Mouse (Mus musculus) liver, embryonic 11.5 days (tissue): Measurements from ENCODE around the gene Apbb2. TPM values are rescaled to one million over a fixed set of nuclear protein-coding genes. Genes with fewer than 3 reads are reported as not detected.

Experiments used
- ATAC-seq: fragments of 200-750 bp; cut with Nextera tagmentation; replicated peaks from 2 replicates; pipeline ENCODE4 v1.8.0; 2017; ENCODE audit warnings: moderate number of reproducible peaks, mild to moderate bottlenecking, moderate TSS enrichment, moderate library complexity; ENCODE audit not compliant: low FRiP score
- DNase-seq: peaks from one replicate; pipeline ENCODE4 v3.0.0-alpha.2; 2017; ENCODE audit warnings: low spot score
- H3K27ac ChIP-seq: fragments of 300-500 bp; sonication (generic); 2 replicates; pipeline ENCODE4 v1.5.1; 2014; ENCODE audit warnings: mild to moderate bottlenecking, low read depth, low read length, control low read depth
- H3K27me3 ChIP-seq: fragments of 300-500 bp; sonication (generic); replicated peaks from 2 replicates; pipeline ENCODE4 v1.6.1; 2014; ENCODE audit warnings: low read length, mixed read lengths; ENCODE audit not compliant: control insufficient read depth, insufficient read depth
- H3K36me3 ChIP-seq: fragments of 300-500 bp; sonication (generic); 2 replicates; pipeline ENCODE4 v1.6.1; 2014; ENCODE audit warnings: mild to moderate bottlenecking, low read length, moderate library complexity, mixed read lengths; ENCODE audit not compliant: control insufficient read depth, insufficient read depth
- H3K4me1 ChIP-seq: fragments of 300-500 bp; sonication (generic); replicated peaks from 2 replicates; pipeline ENCODE4 v1.6.1; 2014; ENCODE audit warnings: low read length, mixed read lengths; ENCODE audit not compliant: control insufficient read depth, insufficient read depth
- H3K4me2 ChIP-seq: fragments of 300-500 bp; sonication (generic); 2 replicates; pipeline ENCODE4 v1.6.1; 2014; ENCODE audit warnings: mild to moderate bottlenecking, control low read depth, moderate library complexity
- H3K4me3 ChIP-seq: fragments of 300-500 bp; sonication (generic); 2 replicates; pipeline ENCODE4 v1.5.1; 2014; ENCODE audit warnings: low read depth, low read length, control low read depth
- H3K9ac ChIP-seq: fragments of 300-500 bp; sonication (generic); 2 replicates; pipeline ENCODE4 v1.6.1; 2014; ENCODE audit warnings: low read depth, low read length, control low read depth
- H3K9me3 ChIP-seq: fragments of 300-500 bp; sonication (generic); 2 replicates; pipeline ENCODE4 v1.6.1; 2016; ENCODE audit warnings: low read length, inconsistent platforms, mixed read lengths; ENCODE audit not compliant: control insufficient read depth
- WGBS: fragments of 180-500 bp; shearing (Covaris S2); extraction: QIAGEN DNeasy Blood & Tissue Kit; methylation state at CpG from one replicate; pipeline ENCODE4 v1.1.7; 2014; 5-methylcytosine and 5-hydroxymethylcytosine counted together
- polyA plus RNA-seq: library from polyadenylated mRNA; unstranded; fragments of >200 nt; fragmentation: Nextera tagmentation; extraction: Ambion mirVana; gene quantifications from 2 replicates; pipeline ENCODE4 v1.2.1, GENCODE M21; 2014

Gene Apbb2
- polyA plus RNA-seq, 1 experiment from 2014 or later, result 14.2 TPM

GRCm38 (mm10) chr5:66353876-66354275 lies 264.7 kb downstream of the Apbb2 start:
- no peak for DNase-seq
- no peaks in the 10 kb centered on the region for H3K27me3 ChIP-seq

GRCm38 (mm10) chr5:66351836-66352390 lies 266.7 kb downstream of the Apbb2 start:
- Histone ChIP-seq H3K27me3 (no peaks in the 10 kb centered on the region), H3K36me3 (no peaks in the 10 kb centered on the region), H3K27ac (no peak overlapping the region), H3K4me1 (no peaks in the 10 kb centered on the region), H3K9ac (no peak overlapping the region), H3K9me3 (no peaks in the 10 kb centered on the region), H3K4me2 (no peak overlapping the region), H3K4me3 (no peak overlapping the region)
- ATAC-seq, result no peak
- DNase-seq, result no peak
- whole genome bisulfite sequencing, result 90% methylated on average over 7 of the region's 7 CpGs

More at GRCm38 (mm10) chr5:66353876-66354275, 264.7 kb downstream of the Apbb2 start:
- H3K4me1 ChIP-seq, result no peaks in the 10 kb centered on the region
- 74% methylated on average over 3 of the region's 3 CpGs for WGBS
- ATAC-seq, result no peak
- H3K4me3 ChIP-seq, result no peak overlapping the region
- H3K4me2 ChIP-seq, result no peak overlapping the region
- H3K9ac ChIP-seq, result no peak overlapping the region
- H3K27ac ChIP-seq, result no peak overlapping the region
- H3K36me3 ChIP-seq, result no peaks in the 10 kb centered on the region
- no peaks in the 10 kb centered on the region for H3K9me3 ChIP-seq

- Histone ChIP-seq H3K4me1 (no peaks in the 10 kb centered on the region), H3K9ac (no peak overlapping the region), H3K4me2 (no peak overlapping the region), H3K27ac (no peak overlapping the region), H3K36me3 (no peaks in the 10 kb centered on the region), H3K27me3 (no peaks in the 10 kb centered on the region), H3K4me3 (no peak overlapping the region), H3K9me3 (no peaks in the 10 kb centered on the region)
- DNase-seq (no peak), ATAC-seq (no peak)
- WGBS, result 81% methylated on average over 12 of the region's 12 CpGs
Measured at GRCm38 (mm10) chr5:66351064-66351463, 267.5 kb downstream of the Apbb2 start.

- no peak overlapping the region for H3K4me2 ChIP-seq
- H3K4me3 ChIP-seq, result no peak overlapping the region
- no peak overlapping the region for H3K9ac ChIP-seq
- H3K27me3 ChIP-seq, result no peaks in the 10 kb centered on the region
- H3K27ac ChIP-seq, result no peak overlapping the region
- ATAC-seq, result no peak
- H3K36me3 ChIP-seq, result no peaks in the 10 kb centered on the region
- WGBS, result 80% methylated on average over 6 of the region's 6 CpGs
- DNase-seq, result no peak
- no peaks in the 10 kb centered on the region for H3K4me1 ChIP-seq
- H3K9me3 ChIP-seq, result no peaks in the 10 kb centered on the region
Measured at GRCm38 (mm10) chr5:66350611-66351010, 268.0 kb downstream of the Apbb2 start.

GRCm38 (mm10) chr5:66348421-66348820 lies 270.2 kb downstream of the Apbb2 start:
- ATAC-seq, result no peak
- 81% methylated on average over 6 of the region's 6 CpGs for WGBS
- no peaks in the 10 kb centered on the region for H3K27me3 ChIP-seq
- H3K4me2 ChIP-seq, result no peak overlapping the region
- DNase-seq, result no peak
- H3K4me3 ChIP-seq, result no peak overlapping the region
- H3K9me3 ChIP-seq, result no peaks in the 10 kb centered on the region
- H3K4me1 ChIP-seq, result no peaks in the 10 kb centered on the region
- H3K36me3 ChIP-seq, result no peaks in the 10 kb centered on the region
- no peak overlapping the region for H3K27ac ChIP-seq
- no peak overlapping the region for H3K9ac ChIP-seq

GRCm38 (mm10) chr5:66346756-66347155 lies 271.8 kb downstream of the Apbb2 start:
- Histone ChIP-seq H3K4me1 (no peaks in the 10 kb centered on the region), H3K9me3 (no peaks in the 10 kb centered on the region), H3K4me2 (no peak overlapping the region), H3K4me3 (no peak overlapping the region), H3K27ac (no peak overlapping the region), H3K27me3 (no peaks in the 10 kb centered on the region), H3K36me3 (no peaks in the 10 kb centered on the region), H3K9ac (no peak overlapping the region)
- 89% methylated on average over 6 of the region's 6 CpGs for WGBS
- no peak for DNase-seq
- ATAC-seq, result no peak

- no peak overlapping the region for H3K4me3 ChIP-seq
- H3K4me1 ChIP-seq, result no peaks in the 10 kb centered on the region
- no peak overlapping the region for H3K9ac ChIP-seq
- ATAC-seq (no peak), DNase-seq (no peak)
- WGBS, result 58% methylated on average over 3 of the region's 3 CpGs
- H3K27me3 ChIP-seq, result no peaks in the 10 kb centered on the region
- H3K36me3 ChIP-seq, result no peaks in the 10 kb centered on the region
- H3K27ac ChIP-seq, result no peak overlapping the region
- no peaks in the 10 kb centered on the region for H3K9me3 ChIP-seq
- H3K4me2 ChIP-seq, result no peak overlapping the region
Measured at GRCm38 (mm10) chr5:66345140-66345539, 273.4 kb downstream of the Apbb2 start.

- ATAC-seq (no peak), DNase-seq (no peak)
- Histone ChIP-seq H3K27me3 (no peaks in the 10 kb centered on the region), H3K4me3 (no peak overlapping the region), H3K36me3 (no peaks in the 10 kb centered on the region), H3K4me1 (no peaks in the 10 kb centered on the region), H3K9me3 (no peaks in the 10 kb centered on the region), H3K9ac (no peak overlapping the region), H3K4me2 (no peak overlapping the region), H3K27ac (no peak overlapping the region)
- WGBS, result 67% methylated on average over 2 of the region's 2 CpGs
Measured at GRCm38 (mm10) chr5:66344182-66344581, 274.4 kb downstream of the Apbb2 start.

GRCm38 (mm10) chr5:66342285-66342684 lies 276.3 kb downstream of the Apbb2 start:
- 68% methylated on average over 9 of the region's 9 CpGs for WGBS
- ATAC-seq (no peak), DNase-seq (no peak)
- no peaks in the 10 kb centered on the region for H3K36me3 ChIP-seq
- no peak overlapping the region for H3K9ac ChIP-seq
- H3K4me1 ChIP-seq, result peaks cover under 1% of the 10 kb centered on the region; the same call in 1 of the 2 replicates
- H3K9me3 ChIP-seq, result no peaks in the 10 kb centered on the region
- no peak overlapping the region for H3K27ac ChIP-seq
- no peak overlapping the region for H3K4me2 ChIP-seq
- peaks cover 4% of the 10 kb centered on the region; the same call in 1 of the 2 replicates for H3K27me3 ChIP-seq
- H3K4me3 ChIP-seq, result no peak overlapping the region
